Mouse (Mus musculus) testis, postnatal 10 days (tissue): ENCODE results near the gene 9030025P20Rik.
"Not testable (repeated sequence)": the region's sequence is repeated elsewhere in the genome, so short reads cannot be mapped to it uniquely, and the experiment has no call there.

Source experiments
- DNase-seq: peaks from one replicate; pipeline ENCODE4 v3.0.0; 2021; ENCODE audit warnings: low spot score

9030025P20Rik gene

GRCm38 (mm10) chr17:14978362-14979038 lies at the start of gene 9030025P20Rik, which contains the start of gene Gm3417:
Gene 9030025P20Rik (plus strand): TSS chr17:14978468.
Gene Gm3417 (minus strand): TSS chr17:14978790.
- DNase-seq, result not testable (repeated sequence)

- DNase-seq, result no peak
These were observed 49.6 kb upstream of the 9030025P20Rik start for GRCm38 (mm10) chr17:14928631-14929030.

GRCm38 (mm10) chr17:14930697-14931096 lies 47.6 kb upstream of the 9030025P20Rik start:
- DNase-seq, result no peak

GRCm38 (mm10) chr17:14931469-14931868 lies 46.8 kb upstream of the 9030025P20Rik start:
- DNase-seq, result no peak

GRCm38 (mm10) chr17:14935280-14935679 lies 43.0 kb upstream of the 9030025P20Rik start:
- not testable (repeated sequence) for DNase-seq

GRCm38 (mm10) chr17:14935841-14936605 lies 42.2 kb upstream of the 9030025P20Rik start:
- no peak for DNase-seq

- DNase-seq, result not testable (repeated sequence)
These were observed 36.1 kb upstream of the 9030025P20Rik start for GRCm38 (mm10) chr17:14942181-14942580.

GRCm38 (mm10) chr17:14943009-14943728 lies 35.1 kb upstream of the 9030025P20Rik start, which contains the start of the genes Wdr27 and 1600012H06Rik:
Gene Wdr27 (minus strand): TSS chr17:14943158.
Gene 1600012H06Rik (plus strand): TSS chr17:14943184.
- peak; percentile 99 for DNase-seq

GRCm38 (mm10) chr17:14943729-14944059 lies 34.6 kb upstream of the 9030025P20Rik start:
- DNase-seq, result no peak

- no peak for DNase-seq
These were observed 33.7 kb upstream of the 9030025P20Rik start for GRCm38 (mm10) chr17:14944551-14944950.

GRCm38 (mm10) chr17:14949161-14949827 lies 29.0 kb upstream of the 9030025P20Rik start:
- DNase-seq, result no peak

- no peak for DNase-seq
These were observed 24.8 kb upstream of the 9030025P20Rik start for GRCm38 (mm10) chr17:14953452-14953851.

- DNase-seq, result no peak
These were observed 19.5 kb upstream of the 9030025P20Rik start for GRCm38 (mm10) chr17:14958686-14959327.

- no peak for DNase-seq
These were observed 18.3 kb upstream of the 9030025P20Rik start for GRCm38 (mm10) chr17:14959979-14960378.

GRCm38 (mm10) chr17:14960520-14960919 lies 17.7 kb upstream of the 9030025P20Rik start:
- DNase-seq, result peak; percentile 58

GRCm38 (mm10) chr17:14960951-14961556 lies 17.2 kb upstream of the 9030025P20Rik start, which contains the start of gene Phf10:
Gene Phf10 (minus strand): TSS chr17:14961273.
- peak; percentile 67 for DNase-seq

- DNase-seq, result not testable (repeated sequence)
These were observed 16.6 kb upstream of the 9030025P20Rik start for GRCm38 (mm10) chr17:14961557-14962154.

- DNase-seq, result not testable (repeated sequence)
These were observed 9.8 kb upstream of the 9030025P20Rik start for GRCm38 (mm10) chr17:14968373-14968913.

GRCm38 (mm10) chr17:14977718-14978361 lies 428 bp upstream of the 9030025P20Rik start:
- not testable (repeated sequence) for DNase-seq
